Mouse (Mus musculus): ENCODE data around the gene Bri3. TPM values are rescaled to one million over a fixed set of nuclear protein-coding genes. Genes with fewer than 3 reads are reported as not detected.

The Bri3 gene
- total and polyA plus RNA-seq, 2 experiments from 2014 or later: 18.2 to 114 TPM

- Histone ChIP-seq H3K27ac (no peak overlapping the region), H3K4me1 (ENCODE audit: insufficient read depth, low read length) (no peaks in the 10 kb centered on the region), H3K36me3 (ENCODE audit: insufficient read depth, low read length) (no peaks in the 10 kb centered on the region), H3K9ac (replicated peaks; ENCODE audit: low read length) (no peak overlapping the region), H3K4me2 (ENCODE audit: low read depth, low read length) (no peak overlapping the region), H3K9me3 (ENCODE audit: low read length) (no peaks in the 10 kb centered on the region), H3K27me3 (ENCODE audit: insufficient read depth, low read length) (no peaks in the 10 kb centered on the region), H3K4me3 (ENCODE audit: low read length) (no peak overlapping the region)
- DNase-seq (ENCODE audit: low spot score) (no peak), ATAC-seq (no peak)
- WGBS: 73% methylated on average over 10 of the region's 10 CpGs
- no peak for TF ChIP-seq CTCF (IDR thresholded peaks at IDR 0.05; ENCODE audit: low read depth)
Observed at GRCm38 (mm10) chr5:144247307-144247706, 3.1 kb downstream of the Bri3 start.

- DNase-seq (ENCODE audit: low spot score) (no peak), ATAC-seq (no peak)
- H3K36me3 ChIP-seq (ENCODE audit: insufficient read depth, low read length): no peaks in the 10 kb centered on the region
- H3K4me3 ChIP-seq (ENCODE audit: low read length): no peak overlapping the region
- H3K27ac ChIP-seq: no peak overlapping the region
- TF ChIP-seq CTCF (IDR thresholded peaks at IDR 0.05; ENCODE audit: low read depth): no peak
- no peak overlapping the region for H3K4me2 ChIP-seq (ENCODE audit: low read depth, low read length)
- 79% methylated on average over 10 of the region's 10 CpGs for WGBS
- no peaks in the 10 kb centered on the region for H3K9me3 ChIP-seq (ENCODE audit: low read length)
- no peaks in the 10 kb centered on the region for H3K4me1 ChIP-seq (ENCODE audit: insufficient read depth, low read length)
- no peak overlapping the region for H3K9ac ChIP-seq (replicated peaks; ENCODE audit: low read length)
- no peaks in the 10 kb centered on the region for H3K27me3 ChIP-seq (ENCODE audit: insufficient read depth, low read length)
Observed at GRCm38 (mm10) chr5:144247906-144248585, 3.8 kb downstream of the Bri3 start.

GRCm38 (mm10) chr5:144249871-144250270, 5.6 kb downstream of the Bri3 start:
- Histone ChIP-seq H3K27me3 (ENCODE audit: insufficient read depth, low read length) (no peaks in the 10 kb centered on the region), H3K27ac (no peak overlapping the region), H3K9me3 (ENCODE audit: low read length) (no peaks in the 10 kb centered on the region), H3K4me1 (ENCODE audit: insufficient read depth, low read length) (peaks cover 5% of the 10 kb centered on the region; the same call in 1 of the 2 replicates), H3K36me3 (ENCODE audit: insufficient read depth, low read length) (no peaks in the 10 kb centered on the region), H3K9ac (replicated peaks; ENCODE audit: low read length) (no peak overlapping the region), H3K4me3 (ENCODE audit: low read length) (no peak overlapping the region), H3K4me2 (ENCODE audit: low read depth, low read length) (no peak overlapping the region)
- no peak for ATAC-seq
- DNase-seq (ENCODE audit: low spot score): no peak
- peak; percentile 44 for TF ChIP-seq CTCF (IDR thresholded peaks at IDR 0.05; ENCODE audit: low read depth)
- WGBS: 86% methylated on average over 3 of the region's 3 CpGs

GRCm38 (mm10) chr5:144251876-144252577, 7.8 kb downstream of the Bri3 start:
- Histone ChIP-seq H3K9me3 (ENCODE audit: low read length) (no peaks in the 10 kb centered on the region), H3K4me2 (ENCODE audit: low read depth, low read length) (no peak overlapping the region), H3K27me3 (ENCODE audit: insufficient read depth, low read length) (no peaks in the 10 kb centered on the region), H3K9ac (replicated peaks; ENCODE audit: low read length) (no peak overlapping the region), H3K36me3 (ENCODE audit: insufficient read depth, low read length) (no peaks in the 10 kb centered on the region), H3K4me1 (ENCODE audit: insufficient read depth, low read length) (peaks cover 15% of the 10 kb centered on the region), H3K4me3 (ENCODE audit: low read length) (no peak overlapping the region), H3K27ac (no peak overlapping the region)
- no peak for TF ChIP-seq CTCF (IDR thresholded peaks at IDR 0.05; ENCODE audit: low read depth)
- DNase-seq (ENCODE audit: low spot score) (no peak), ATAC-seq (no peak)
- WGBS: 85% methylated on average over 13 of the region's 13 CpGs

- DNase-seq (ENCODE audit: low spot score) (no peak), ATAC-seq (no peak)
- Histone ChIP-seq H3K9me3 (ENCODE audit: low read length) (no peaks in the 10 kb centered on the region), H3K27ac (no peak overlapping the region), H3K4me2 (ENCODE audit: low read depth, low read length) (no peak overlapping the region), H3K4me3 (ENCODE audit: low read length) (no peak overlapping the region), H3K9ac (replicated peaks; ENCODE audit: low read length) (no peak overlapping the region), H3K27me3 (ENCODE audit: insufficient read depth, low read length) (no peaks in the 10 kb centered on the region), H3K36me3 (ENCODE audit: insufficient read depth, low read length) (no peaks in the 10 kb centered on the region), H3K4me1 (ENCODE audit: insufficient read depth, low read length) (peaks cover 27% of the 10 kb centered on the region)
- WGBS: 71% methylated on average over 4 of the region's 4 CpGs
- TF ChIP-seq CTCF (IDR thresholded peaks at IDR 0.05; ENCODE audit: low read depth): peak; percentile 25; the same call in 1 of the 2 replicates
Observed at GRCm38 (mm10) chr5:144253212-144253611, 9.0 kb downstream of the Bri3 start.

GRCm38 (mm10) chr5:144254122-144254810, 10.0 kb downstream of the Bri3 start:
- DNase-seq (ENCODE audit: low spot score) (no peak), ATAC-seq (no peak)
- WGBS: 63% methylated on average over 16 of the region's 16 CpGs
- Histone ChIP-seq H3K27ac (no peak overlapping the region), H3K9me3 (ENCODE audit: low read length) (no peaks in the 10 kb centered on the region), H3K36me3 (ENCODE audit: insufficient read depth, low read length) (no peaks in the 10 kb centered on the region), H3K4me1 (ENCODE audit: insufficient read depth, low read length) (peaks cover 32% of the 10 kb centered on the region), H3K9ac (replicated peaks; ENCODE audit: low read length) (0 out of 2 replicates have a peak overlapping the region, but pooled peaks have one; percentile 96), H3K27me3 (ENCODE audit: insufficient read depth, low read length) (no peaks in the 10 kb centered on the region), H3K4me3 (ENCODE audit: low read length) (peak overlapping the region; percentile 97), H3K4me2 (ENCODE audit: low read depth, low read length) (peak overlapping the region; percentile 73)
- TF ChIP-seq CTCF (IDR thresholded peaks at IDR 0.05; ENCODE audit: low read depth): no peak
